Mouse (Mus musculus): ENCODE results near the gene Actn4.

DNA sequence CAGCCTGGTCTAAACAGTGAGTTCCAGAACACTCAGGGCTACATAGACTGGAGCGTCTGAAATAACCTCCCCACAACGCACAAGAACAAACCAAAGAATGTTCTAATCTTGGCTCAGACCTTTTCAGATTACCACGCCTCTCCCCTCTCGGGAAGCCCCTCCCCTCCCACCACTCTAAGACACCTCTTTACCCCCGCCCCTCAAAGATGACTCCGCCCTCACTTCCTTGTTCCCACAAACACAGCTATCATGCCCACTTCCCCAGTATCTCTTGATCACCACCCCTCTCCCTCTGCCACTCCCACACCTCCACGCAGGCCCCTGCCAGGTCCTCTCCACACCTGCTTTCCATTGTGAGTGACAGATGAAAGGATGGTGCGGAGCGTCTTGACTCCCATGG lies 46.6 kb upstream of the Actn4 start:
- TF ChIP-seq CTCF (IDR thresholded peaks at IDR 0.05; ENCODE audit: borderline replicate concordance, control insufficient read depth, extremely low read depth, insufficient read depth, low read length, poor library complexity) = no peak
- TF ChIP-seq POLR2A (IDR thresholded peaks at IDR 0.05; ENCODE audit: control insufficient read depth, extremely low read depth, insufficient read depth, low read length, poor library complexity) = no peak
